Mouse (Mus musculus): ENCODE results near the gene Katnal1. TPM values are rescaled to one million over a fixed set of nuclear protein-coding genes. Genes with fewer than 3 reads are reported as not detected.

Gene Katnal1
- total RNA-seq, 2 experiments from 2014 or later: 53.5 to 57.3 TPM

- intact Hi-C loops (cut with DNase I): no loop called here
- no peak for DNase-seq
These were observed 26.5 kb upstream of the Katnal1 start for GRCm38 (mm10) chr5:148955575-148955974.

GRCm38 (mm10) chr5:148954314-148955060 is 25.4 kb upstream of the Katnal1 start:
- DNase-seq: peak; percentile 53
- intact Hi-C loops (cut with DNase I): no loop called here

GRCm38 (mm10) chr5:148953098-148953497 is 24.0 kb upstream of the Katnal1 start:
- intact Hi-C loops (cut with DNase I): no loop called here
- DNase-seq: peak; percentile 64

- intact Hi-C loops (cut with DNase I): no loop called here
- DNase-seq: peak; percentile 46
These were observed 23.3 kb upstream of the Katnal1 start for GRCm38 (mm10) chr5:148952419-148952818.

- DNase-seq: no peak
- intact Hi-C loops (cut with DNase I): no loop called here
These were observed 22.2 kb upstream of the Katnal1 start for GRCm38 (mm10) chr5:148951360-148951759.

GRCm38 (mm10) chr5:148950064-148950463 is 20.9 kb upstream of the Katnal1 start:
- intact Hi-C loops (cut with DNase I): no loop called here
- no peak for DNase-seq

GRCm38 (mm10) chr5:148948577-148948976 is 19.5 kb upstream of the Katnal1 start:
- DNase-seq: no peak
- intact Hi-C loops (cut with DNase I): no loop called here

- DNase-seq: no peak
- intact Hi-C loops (cut with DNase I): no loop called here
These were observed 18.3 kb upstream of the Katnal1 start for GRCm38 (mm10) chr5:148947412-148947811.

- intact Hi-C loops (cut with DNase I): no loop called here
These were observed 17.7 kb upstream of the Katnal1 start for GRCm38 (mm10) chr5:148946787-148947186.

GRCm38 (mm10) chr5:148945735-148946134 is 16.6 kb upstream of the Katnal1 start:
- DNase-seq: no peak
- intact Hi-C loops (cut with DNase I): no loop called here

More at GRCm38 (mm10) chr5:148946787-148947186, 17.7 kb upstream of the Katnal1 start:
- no peak for DNase-seq

- intact Hi-C loops (cut with DNase I): no loop called here
- DNase-seq: no peak
These were observed 14.9 kb upstream of the Katnal1 start for GRCm38 (mm10) chr5:148944024-148944423.

- intact Hi-C loops (cut with DNase I): no loop called here
- DNase-seq: no peak
These were observed 14.3 kb upstream of the Katnal1 start for GRCm38 (mm10) chr5:148943444-148943843.

- DNase-seq: no peak
- intact Hi-C loops (cut with DNase I): no loop called here
These were observed 13.8 kb upstream of the Katnal1 start for GRCm38 (mm10) chr5:148942957-148943356.

- DNase-seq: no peak
- intact Hi-C loops (cut with DNase I): no loop called here
These were observed 13.2 kb upstream of the Katnal1 start for GRCm38 (mm10) chr5:148942305-148942704.

GRCm38 (mm10) chr5:148941867-148942266 is 12.7 kb upstream of the Katnal1 start:
- peak; percentile 15 for DNase-seq
- intact Hi-C loops (cut with DNase I): no loop called here

GRCm38 (mm10) chr5:148939948-148940382 is 10.8 kb upstream of the Katnal1 start:
- DNase-seq: no peak
- intact Hi-C loops (cut with DNase I): no loop called here

- intact Hi-C loops (cut with DNase I): no loop called here
- no peak for DNase-seq
These were observed 7.4 kb upstream of the Katnal1 start for GRCm38 (mm10) chr5:148936516-148936951.

GRCm38 (mm10) chr5:148935871-148936270 is 6.8 kb upstream of the Katnal1 start:
- no peak for DNase-seq
- intact Hi-C loops (cut with DNase I): no loop called here

- DNase-seq: no peak
- intact Hi-C loops (cut with DNase I): no loop called here
These were observed 6.1 kb upstream of the Katnal1 start for GRCm38 (mm10) chr5:148935071-148935821.

GRCm38 (mm10) chr5:148934457-148934856 is 5.3 kb upstream of the Katnal1 start:
- DNase-seq: no peak
- intact Hi-C loops (cut with DNase I): no loop called here

- intact Hi-C loops (cut with DNase I): no loop called here
- no peak for DNase-seq
These were observed 4.6 kb upstream of the Katnal1 start for GRCm38 (mm10) chr5:148933767-148934166.

- intact Hi-C loops (cut with DNase I): no loop called here
- DNase-seq: no peak
These were observed 2.2 kb upstream of the Katnal1 start for GRCm38 (mm10) chr5:148931301-148931700.
